Mouse (Mus musculus): ENCODE measurements around the gene Odf2l. TPM values are rescaled to one million over a fixed set of nuclear protein-coding genes. Genes with fewer than 3 reads are reported as not detected.

Gene Odf2l
- polyA plus RNA-seq, 1 experiment from 2014 or later = 11.4 TPM

DNA sequence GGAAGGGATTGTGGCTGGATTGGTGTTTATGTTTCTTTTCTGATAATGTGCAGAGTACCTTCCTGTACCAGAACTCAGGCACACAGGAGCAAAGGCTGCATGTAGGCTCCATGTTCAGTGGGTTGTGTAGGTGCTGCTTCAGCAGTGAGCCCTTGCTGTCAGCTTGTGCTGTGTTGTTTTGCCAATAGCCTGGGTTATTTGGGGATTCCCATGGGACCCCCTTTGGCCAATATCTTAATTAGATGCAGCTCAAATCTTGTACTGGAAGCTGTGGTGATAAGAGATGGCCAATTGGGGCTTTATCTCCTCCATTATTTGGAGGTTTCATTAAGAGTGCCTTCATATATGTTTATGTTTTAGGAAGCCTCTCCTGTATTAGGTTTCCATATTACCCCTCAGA is 24.5 kb downstream of the Odf2l start:
- no peak overlapping the region for H3K4me3 ChIP-seq
- H3K4me2 ChIP-seq = no peak overlapping the region
- no peak for ATAC-seq (ENCODE audit: extremely low read depth, insufficient number of reproducible peaks, low FRiP score, low TSS enrichment)
- H3K27ac ChIP-seq (replicated peaks) = no peak overlapping the region
- H3K9me3 ChIP-seq = no peaks in the 10 kb centered on the region
- H3K9ac ChIP-seq = no peak overlapping the region
- H3K36me3 ChIP-seq = peaks cover 14% of the 10 kb centered on the region
- no peaks in the 10 kb centered on the region for H3K27me3 ChIP-seq (replicated peaks)
- H3K4me1 ChIP-seq = no peaks in the 10 kb centered on the region

- H3K4me3 ChIP-seq = no peak overlapping the region
- no peaks in the 10 kb centered on the region for H3K27me3 ChIP-seq (replicated peaks)
- H3K36me3 ChIP-seq = peaks cover 11% of the 10 kb centered on the region
- no peaks in the 10 kb centered on the region for H3K4me1 ChIP-seq
- no peak overlapping the region for H3K4me2 ChIP-seq
- no peak for ATAC-seq (ENCODE audit: extremely low read depth, insufficient number of reproducible peaks, low FRiP score, low TSS enrichment)
- 76% methylated on average over 10 of the region's 10 CpGs for WGBS
- no peak overlapping the region for H3K27ac ChIP-seq (replicated peaks)
- H3K9ac ChIP-seq = no peak overlapping the region
- no peaks in the 10 kb centered on the region for H3K9me3 ChIP-seq
Observed at GRCm38 (mm10) chr3:145143856-145144255, 25.5 kb downstream of the Odf2l start.

- H3K27ac ChIP-seq (replicated peaks) = no peak overlapping the region
- no peak overlapping the region for H3K9ac ChIP-seq
- H3K36me3 ChIP-seq = peaks cover 17% of the 10 kb centered on the region
- H3K27me3 ChIP-seq (replicated peaks) = no peaks in the 10 kb centered on the region
- WGBS = 87% methylated on average over 9 of the region's 9 CpGs
- H3K9me3 ChIP-seq = no peaks in the 10 kb centered on the region
- ATAC-seq (ENCODE audit: extremely low read depth, insufficient number of reproducible peaks, low FRiP score, low TSS enrichment) = no peak
- no peak overlapping the region for H3K4me3 ChIP-seq
- H3K4me2 ChIP-seq = no peak overlapping the region
- H3K4me1 ChIP-seq = no peaks in the 10 kb centered on the region
Observed at GRCm38 (mm10) chr3:145146871-145147270, 28.5 kb downstream of the Odf2l start.

GRCm38 (mm10) chr3:145147483-145147882 is 29.1 kb downstream of the Odf2l start:
- peaks cover 21% of the 10 kb centered on the region for H3K36me3 ChIP-seq
- no peak overlapping the region for H3K4me2 ChIP-seq
- no peak overlapping the region for H3K9ac ChIP-seq
- H3K27ac ChIP-seq (replicated peaks) = no peak overlapping the region
- no peak for ATAC-seq (ENCODE audit: extremely low read depth, insufficient number of reproducible peaks, low FRiP score, low TSS enrichment)
- H3K9me3 ChIP-seq = no peaks in the 10 kb centered on the region
- 74% methylated on average over 2 of the region's 2 CpGs for WGBS
- no peak overlapping the region for H3K4me3 ChIP-seq
- H3K27me3 ChIP-seq (replicated peaks) = no peaks in the 10 kb centered on the region
- H3K4me1 ChIP-seq = no peaks in the 10 kb centered on the region

GRCm38 (mm10) chr3:145147952-145148351 is 29.6 kb downstream of the Odf2l start:
- H3K9ac ChIP-seq = no peak overlapping the region
- H3K9me3 ChIP-seq = no peaks in the 10 kb centered on the region
- H3K27ac ChIP-seq (replicated peaks) = no peak overlapping the region
- no peak overlapping the region for H3K4me2 ChIP-seq
- H3K4me3 ChIP-seq = no peak overlapping the region
- no peaks in the 10 kb centered on the region for H3K27me3 ChIP-seq (replicated peaks)
- no peaks in the 10 kb centered on the region for H3K4me1 ChIP-seq
- peaks cover 21% of the 10 kb centered on the region for H3K36me3 ChIP-seq
- ATAC-seq (ENCODE audit: extremely low read depth, insufficient number of reproducible peaks, low FRiP score, low TSS enrichment) = no peak

GRCm38 (mm10) chr3:145151092-145151491 is 32.7 kb downstream of the Odf2l start:
- Histone ChIP-seq H3K4me2 (no peak overlapping the region), H3K9me3 (no peaks in the 10 kb centered on the region), H3K27ac (replicated peaks) (no peak overlapping the region), H3K4me3 (no peak overlapping the region), H3K4me1 (no peaks in the 10 kb centered on the region), H3K27me3 (replicated peaks) (no peaks in the 10 kb centered on the region), H3K9ac (no peak overlapping the region), H3K36me3 (peaks cover 30% of the 10 kb centered on the region)
- ATAC-seq (ENCODE audit: extremely low read depth, insufficient number of reproducible peaks, low FRiP score, low TSS enrichment) = no peak
- 80% methylated on average over 7 of the region's 7 CpGs for WGBS

- Histone ChIP-seq H3K27me3 (replicated peaks) (no peaks in the 10 kb centered on the region), H3K9ac (no peak overlapping the region), H3K4me3 (no peak overlapping the region), H3K27ac (replicated peaks) (no peak overlapping the region), H3K36me3 (peaks cover 26% of the 10 kb centered on the region), H3K4me2 (no peak overlapping the region), H3K9me3 (no peaks in the 10 kb centered on the region), H3K4me1 (no peaks in the 10 kb centered on the region)
- ATAC-seq (ENCODE audit: extremely low read depth, insufficient number of reproducible peaks, low FRiP score, low TSS enrichment) = no peak
- WGBS = 79% methylated on average over 7 of the region's 7 CpGs
Observed at GRCm38 (mm10) chr3:145151933-145152332, 33.5 kb downstream of the Odf2l start.

DNA sequence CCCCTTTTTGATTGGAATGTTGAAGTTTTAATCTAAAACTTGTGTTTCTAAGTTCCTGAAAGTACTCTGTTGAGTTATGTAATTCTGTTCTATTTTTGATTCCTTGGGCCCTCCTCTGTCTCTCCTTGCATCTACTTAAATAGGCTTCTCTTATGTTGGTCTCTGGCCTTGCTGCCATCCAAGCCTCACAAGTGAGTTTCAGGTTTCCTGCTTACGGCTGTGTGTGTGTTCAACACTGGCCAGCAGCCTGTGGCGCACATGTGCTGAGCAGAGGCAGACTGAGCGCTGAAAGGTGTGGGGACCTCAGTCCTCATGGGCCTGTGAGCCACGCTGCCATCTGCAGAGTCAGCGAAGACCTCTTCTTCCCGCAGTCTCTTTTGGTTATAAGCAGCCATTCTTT is 38.5 kb downstream of the Odf2l start:
- no peak overlapping the region for H3K4me2 ChIP-seq
- H3K27ac ChIP-seq (replicated peaks) = no peak overlapping the region
- WGBS = 82% methylated on average over 6 of the region's 6 CpGs
- H3K4me3 ChIP-seq = no peak overlapping the region
- no peaks in the 10 kb centered on the region for H3K4me1 ChIP-seq
- no peak for ATAC-seq (ENCODE audit: extremely low read depth, insufficient number of reproducible peaks, low FRiP score, low TSS enrichment)
- no peaks in the 10 kb centered on the region for H3K9me3 ChIP-seq
- peaks cover 13% of the 10 kb centered on the region for H3K36me3 ChIP-seq
- H3K27me3 ChIP-seq (replicated peaks) = no peaks in the 10 kb centered on the region
- H3K9ac ChIP-seq = no peak overlapping the region

GRCm38 (mm10) chr3:145158441-145158840 is 40.1 kb downstream of the Odf2l start:
- Histone ChIP-seq H3K27ac (replicated peaks) (no peak overlapping the region), H3K27me3 (replicated peaks) (no peaks in the 10 kb centered on the region)
- WGBS = 84% methylated on average over 3 of the region's 3 CpGs

GRCm38 (mm10) chr3:145166741-145167140 is 48.4 kb downstream of the Odf2l start:
- H3K27me3 ChIP-seq (replicated peaks) = no peaks in the 10 kb centered on the region
- no peak overlapping the region for H3K27ac ChIP-seq (replicated peaks)
- H3K9me3 ChIP-seq = no peaks in the 10 kb centered on the region
- no peak overlapping the region for H3K4me2 ChIP-seq
- ATAC-seq (ENCODE audit: extremely low read depth, insufficient number of reproducible peaks, low FRiP score, low TSS enrichment) = no peak
- H3K9ac ChIP-seq = no peak overlapping the region
- 84% methylated on average over 11 of the region's 11 CpGs for WGBS
- no peak overlapping the region for H3K4me3 ChIP-seq
- H3K36me3 ChIP-seq = no peaks in the 10 kb centered on the region
- no peaks in the 10 kb centered on the region for H3K4me1 ChIP-seq

More at GRCm38 (mm10) chr3:145158441-145158840, 40.1 kb downstream of the Odf2l start:
- H3K9ac ChIP-seq = no peak overlapping the region
- H3K9me3 ChIP-seq = no peaks in the 10 kb centered on the region
- H3K4me2 ChIP-seq = no peak overlapping the region
- H3K4me1 ChIP-seq = no peaks in the 10 kb centered on the region
- no peak overlapping the region for H3K4me3 ChIP-seq
- no peak for ATAC-seq (ENCODE audit: extremely low read depth, insufficient number of reproducible peaks, low FRiP score, low TSS enrichment)
- H3K36me3 ChIP-seq = peaks cover 9% of the 10 kb centered on the region

GRCm38 (mm10) chr3:145167766-145168165 is 49.4 kb downstream of the Odf2l start:
- no peak overlapping the region for H3K4me2 ChIP-seq
- no peak overlapping the region for H3K27ac ChIP-seq (replicated peaks)
- H3K4me1 ChIP-seq = no peaks in the 10 kb centered on the region
- no peak overlapping the region for H3K4me3 ChIP-seq
- 75% methylated on average over 5 of the region's 5 CpGs for WGBS
- H3K36me3 ChIP-seq = no peaks in the 10 kb centered on the region
- H3K27me3 ChIP-seq (replicated peaks) = no peaks in the 10 kb centered on the region
- no peak for ATAC-seq (ENCODE audit: extremely low read depth, insufficient number of reproducible peaks, low FRiP score, low TSS enrichment)
- no peak overlapping the region for H3K9ac ChIP-seq
- H3K9me3 ChIP-seq = no peaks in the 10 kb centered on the region

- H3K9ac ChIP-seq = no peak overlapping the region
- WGBS = 64% methylated on average over 13 of the region's 13 CpGs
- no peak for ATAC-seq (ENCODE audit: extremely low read depth, insufficient number of reproducible peaks, low FRiP score, low TSS enrichment)
Observed at GRCm38 (mm10) chr3:145168844-145169696, 50.7 kb downstream of the Odf2l start.

More at GRCm38 (mm10) chr3:145168844-145169696, 50.7 kb downstream of the Odf2l start:
- Histone ChIP-seq H3K4me1 (no peaks in the 10 kb centered on the region), H3K36me3 (no peaks in the 10 kb centered on the region), H3K4me3 (no peak overlapping the region), H3K27ac (replicated peaks) (no peak overlapping the region), H3K9me3 (no peaks in the 10 kb centered on the region), H3K27me3 (replicated peaks) (no peaks in the 10 kb centered on the region), H3K4me2 (no peak overlapping the region)

All from heart, embryonic 13.5 days (tissue).